Mouse (Mus musculus): ENCODE results near the gene 4930579F01Rik. TPM values are rescaled to one million over a fixed set of nuclear protein-coding genes. Genes with fewer than 3 reads are reported as not detected.

Gene 4930579F01Rik
- total and polyA plus RNA-seq, 2 experiments from 2014 or later = not detected

GRCm38 (mm10) chr3:138226476-138226875, 32.9 kb upstream of the 4930579F01Rik start:
- Histone ChIP-seq H3K27ac (ENCODE audit: low read depth, low read length) (no peak overlapping the region), H3K4me2 (ENCODE audit: low read depth) (no peak overlapping the region), H3K4me1 (ENCODE audit: insufficient read depth) (no peaks in the 10 kb centered on the region), H3K27me3 (ENCODE audit: insufficient read depth, low read length) (no peaks in the 10 kb centered on the region), H3K9ac (no peak overlapping the region), H3K9me3 (ENCODE audit: low read length) (no peaks in the 10 kb centered on the region), H3K4me3 (ENCODE audit: low read depth, low read length) (no peak overlapping the region), H3K36me3 (ENCODE audit: insufficient read depth) (no peaks in the 10 kb centered on the region)
- no peak for DNase-seq
- ATAC-seq = no peak
- WGBS = 97% methylated on average over 6 of the region's 6 CpGs
- no peak for TF ChIP-seq CTCF (IDR thresholded peaks at IDR 0.05; ENCODE audit: low read depth)

GRCm38 (mm10) chr3:138225853-138226252, 32.2 kb upstream of the 4930579F01Rik start:
- Histone ChIP-seq H3K9ac (no peak overlapping the region), H3K9me3 (ENCODE audit: low read length) (no peaks in the 10 kb centered on the region), H3K36me3 (ENCODE audit: insufficient read depth) (no peaks in the 10 kb centered on the region), H3K27me3 (ENCODE audit: insufficient read depth, low read length) (no peaks in the 10 kb centered on the region), H3K4me3 (ENCODE audit: low read depth, low read length) (no peak overlapping the region), H3K4me2 (ENCODE audit: low read depth) (no peak overlapping the region), H3K27ac (ENCODE audit: low read depth, low read length) (no peak overlapping the region), H3K4me1 (ENCODE audit: insufficient read depth) (no peaks in the 10 kb centered on the region)
- no peak for DNase-seq
- no peak for TF ChIP-seq CTCF (IDR thresholded peaks at IDR 0.05; ENCODE audit: low read depth)
- ATAC-seq = no peak
- 49% methylated on average over 7 of the region's 7 CpGs for WGBS

GRCm38 (mm10) chr3:138225331-138225730, 31.7 kb upstream of the 4930579F01Rik start:
- no peaks in the 10 kb centered on the region for H3K9me3 ChIP-seq (ENCODE audit: low read length)
- H3K4me1 ChIP-seq (ENCODE audit: insufficient read depth) = no peaks in the 10 kb centered on the region
- H3K4me2 ChIP-seq (ENCODE audit: low read depth) = no peak overlapping the region
- H3K27me3 ChIP-seq (ENCODE audit: insufficient read depth, low read length) = no peaks in the 10 kb centered on the region
- no peak overlapping the region for H3K4me3 ChIP-seq (ENCODE audit: low read depth, low read length)
- no peak overlapping the region for H3K9ac ChIP-seq
- no peaks in the 10 kb centered on the region for H3K36me3 ChIP-seq (ENCODE audit: insufficient read depth)
- 68% methylated on average over 7 of the region's 7 CpGs for WGBS
- no peak for TF ChIP-seq CTCF (IDR thresholded peaks at IDR 0.05; ENCODE audit: low read depth)
- H3K27ac ChIP-seq (ENCODE audit: low read depth, low read length) = no peak overlapping the region
- ATAC-seq (no peak), DNase-seq (no peak)

DNA sequence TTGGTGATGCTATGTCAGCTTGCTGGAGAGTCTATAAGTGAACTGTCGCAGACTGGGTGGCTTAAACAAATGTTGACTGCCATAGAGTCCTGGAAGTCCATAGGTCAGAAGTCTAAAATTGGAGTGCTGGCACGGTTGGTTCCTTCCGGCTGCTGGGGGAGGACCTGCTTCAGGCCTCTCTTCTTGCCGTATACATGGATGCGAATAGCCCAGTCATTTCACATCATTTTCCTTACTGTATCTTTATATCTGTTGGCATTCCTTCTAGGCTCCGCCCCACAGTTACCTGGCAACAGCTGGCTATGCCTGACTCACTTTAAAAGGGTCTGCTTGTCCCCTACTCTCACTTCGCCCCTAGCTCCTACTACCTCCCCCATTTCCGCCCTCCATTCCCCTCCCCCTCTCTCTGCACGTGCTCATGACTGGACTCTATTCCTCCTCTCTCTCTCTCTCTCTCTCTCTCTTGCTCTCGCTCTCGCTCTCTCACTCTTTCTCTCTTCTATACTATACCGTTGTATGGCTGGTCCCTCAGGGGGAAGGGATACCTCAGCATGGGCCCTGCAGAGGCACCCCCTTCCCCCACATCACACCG, 30.8 kb upstream of the 4930579F01Rik start:
- H3K9ac ChIP-seq = no peak overlapping the region
- H3K36me3 ChIP-seq (ENCODE audit: insufficient read depth) = no peaks in the 10 kb centered on the region
- no peak overlapping the region for H3K4me2 ChIP-seq (ENCODE audit: low read depth)
- no peaks in the 10 kb centered on the region for H3K27me3 ChIP-seq (ENCODE audit: insufficient read depth, low read length)
- 87% methylated on average over 13 of the region's 13 CpGs for WGBS
- DNase-seq = no peak
- H3K4me1 ChIP-seq (ENCODE audit: insufficient read depth) = no peaks in the 10 kb centered on the region
- no peak for TF ChIP-seq CTCF (IDR thresholded peaks at IDR 0.05; ENCODE audit: low read depth)
- no peak; the same call in 1 of the 2 replicates for ATAC-seq
- H3K4me3 ChIP-seq (ENCODE audit: low read depth, low read length) = no peak overlapping the region
- no peak overlapping the region for H3K27ac ChIP-seq (ENCODE audit: low read depth, low read length)
- H3K9me3 ChIP-seq (ENCODE audit: low read length) = no peaks in the 10 kb centered on the region

- Histone ChIP-seq H3K27me3 (ENCODE audit: insufficient read depth, low read length) (no peaks in the 10 kb centered on the region), H3K36me3 (ENCODE audit: insufficient read depth) (no peaks in the 10 kb centered on the region), H3K4me2 (ENCODE audit: low read depth) (no peak overlapping the region), H3K9ac (no peak overlapping the region), H3K4me1 (ENCODE audit: insufficient read depth) (no peaks in the 10 kb centered on the region), H3K27ac (ENCODE audit: low read depth, low read length) (no peak overlapping the region), H3K9me3 (ENCODE audit: low read length) (no peaks in the 10 kb centered on the region), H3K4me3 (ENCODE audit: low read depth, low read length) (no peak overlapping the region)
- DNase-seq (peak; percentile 57), ATAC-seq (no peak)
- TF ChIP-seq CTCF (IDR thresholded peaks at IDR 0.05; ENCODE audit: low read depth) = peak; percentile 54
- WGBS = 61% methylated on average over 5 of the region's 5 CpGs
These were observed 29.3 kb upstream of the 4930579F01Rik start for GRCm38 (mm10) chr3:138222952-138223351.

GRCm38 (mm10) chr3:138222511-138222910, 28.9 kb upstream of the 4930579F01Rik start:
- Histone ChIP-seq H3K9me3 (ENCODE audit: low read length) (no peaks in the 10 kb centered on the region), H3K4me3 (ENCODE audit: low read depth, low read length) (no peak overlapping the region), H3K27me3 (ENCODE audit: insufficient read depth, low read length) (no peaks in the 10 kb centered on the region), H3K27ac (ENCODE audit: low read depth, low read length) (no peak overlapping the region), H3K9ac (no peak overlapping the region), H3K4me2 (ENCODE audit: low read depth) (no peak overlapping the region), H3K36me3 (ENCODE audit: insufficient read depth) (no peaks in the 10 kb centered on the region), H3K4me1 (ENCODE audit: insufficient read depth) (no peaks in the 10 kb centered on the region)
- 71% methylated on average over 4 of the region's 4 CpGs for WGBS
- TF ChIP-seq CTCF (IDR thresholded peaks at IDR 0.05; ENCODE audit: low read depth) = no peak
- no peak for ATAC-seq
- no peak for DNase-seq

- Histone ChIP-seq H3K9me3 (ENCODE audit: low read length) (no peaks in the 10 kb centered on the region), H3K4me1 (ENCODE audit: insufficient read depth) (no peaks in the 10 kb centered on the region), H3K36me3 (ENCODE audit: insufficient read depth) (no peaks in the 10 kb centered on the region), H3K4me2 (ENCODE audit: low read depth) (no peak overlapping the region), H3K27me3 (ENCODE audit: insufficient read depth, low read length) (no peaks in the 10 kb centered on the region), H3K27ac (ENCODE audit: low read depth, low read length) (no peak overlapping the region), H3K4me3 (ENCODE audit: low read depth, low read length) (no peak overlapping the region), H3K9ac (no peak overlapping the region)
- DNase-seq (no peak), ATAC-seq (no peak)
- 79% methylated on average over 11 of the region's 11 CpGs for WGBS
- TF ChIP-seq CTCF (IDR thresholded peaks at IDR 0.05; ENCODE audit: low read depth) = no peak
These were observed 27.5 kb upstream of the 4930579F01Rik start for GRCm38 (mm10) chr3:138221116-138221515.
